Mouse (Mus musculus) urinary bladder, postnatal 36 days (tissue): Measurements from ENCODE around the gene Dusp22.

ENCODE experiments used
- DNase-seq, 2 experiments: peaks; one replicate each; pipeline ENCODE4 v3.0.0; 2022; ENCODE audit warnings: low spot score in 2 of 2, mixed read lengths in 1 of 2

The Dusp22 gene

GRCm38 (mm10) chr13:30659613-30660505 lies at the start of gene Dusp22:
Gene Dusp22 (plus strand): TSS chr13:30659999.
- DNase-seq, result peak; percentile 83 to 90

DNA sequence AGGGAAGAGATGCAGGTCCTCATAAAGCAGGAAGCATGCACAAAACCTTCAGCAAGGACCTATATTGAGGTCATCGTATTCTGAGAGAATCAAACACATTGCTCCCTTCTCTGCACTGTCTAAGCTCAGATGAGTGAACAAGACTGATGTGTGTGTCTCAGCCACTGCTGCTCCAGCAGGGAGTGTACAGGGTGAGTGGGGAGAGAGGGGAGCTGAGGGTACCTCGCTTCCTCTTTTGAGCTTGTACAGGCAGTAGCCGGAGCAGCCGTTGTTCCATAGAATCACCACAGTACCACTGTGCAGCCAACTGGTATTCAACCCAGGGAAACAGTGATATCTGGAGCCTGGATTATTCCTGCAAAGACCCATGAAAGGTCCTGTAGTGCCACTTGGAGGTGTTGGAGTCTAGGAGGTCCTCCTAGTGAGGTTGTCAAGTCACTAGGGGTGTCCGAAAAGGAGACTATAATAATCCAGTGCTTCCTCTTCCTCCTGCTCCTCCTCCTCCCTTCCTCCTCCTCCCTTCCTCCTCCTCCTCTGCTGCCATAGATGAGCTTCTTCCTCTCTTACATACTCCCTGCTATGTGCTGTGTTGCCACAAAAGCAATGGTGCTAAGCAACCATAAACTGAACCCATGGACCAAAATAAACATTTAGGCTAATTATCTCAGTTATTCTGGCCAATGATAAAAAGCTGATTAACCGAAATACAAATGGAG lies 47.6 kb upstream of the Dusp22 start:
- no peak for DNase-seq

GRCm38 (mm10) chr13:30619684-30620083 lies 40.1 kb upstream of the Dusp22 start:
- DNase-seq, result no peak

DNA sequence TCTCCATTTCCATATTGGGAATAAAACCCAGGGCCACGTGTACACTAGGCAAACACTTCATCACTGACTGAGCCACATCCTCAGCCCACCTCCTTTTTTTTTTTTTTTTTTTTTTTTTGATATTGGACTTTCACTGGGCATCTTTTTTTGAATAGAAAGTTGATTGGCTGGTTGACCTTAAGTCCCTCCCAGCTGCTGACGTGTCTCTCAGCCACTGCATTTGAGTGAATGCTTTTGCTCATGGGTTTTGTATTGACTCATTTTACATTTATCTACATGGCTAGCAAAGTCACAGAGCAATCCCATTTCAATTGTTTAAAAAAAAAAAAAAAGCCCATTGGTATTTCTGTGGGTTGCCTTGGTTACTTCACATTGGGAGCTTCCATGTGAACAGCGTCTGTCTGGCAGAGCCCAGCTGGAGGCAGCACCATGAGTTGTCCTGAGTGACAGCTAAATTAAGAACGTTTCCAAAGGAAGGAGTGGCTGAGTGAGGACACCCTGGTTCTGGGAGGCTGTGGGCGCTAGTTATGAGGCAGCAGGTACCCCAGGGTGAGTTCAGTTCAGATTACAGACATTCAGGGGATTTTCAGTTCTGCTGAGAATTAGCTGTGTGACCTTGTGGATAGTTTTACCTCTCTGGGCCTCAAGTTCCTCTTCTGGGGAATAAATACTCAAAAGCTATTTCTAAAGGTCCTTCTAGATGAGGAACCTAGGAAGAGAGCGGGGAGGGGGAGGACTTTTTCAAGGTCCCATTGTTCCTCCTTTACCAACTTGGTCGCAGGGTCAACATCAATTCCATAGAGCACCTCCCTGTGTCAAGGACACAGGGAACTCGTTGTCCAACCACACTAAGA lies 31.4 kb upstream of the Dusp22 start:
- no peak for DNase-seq

DNA sequence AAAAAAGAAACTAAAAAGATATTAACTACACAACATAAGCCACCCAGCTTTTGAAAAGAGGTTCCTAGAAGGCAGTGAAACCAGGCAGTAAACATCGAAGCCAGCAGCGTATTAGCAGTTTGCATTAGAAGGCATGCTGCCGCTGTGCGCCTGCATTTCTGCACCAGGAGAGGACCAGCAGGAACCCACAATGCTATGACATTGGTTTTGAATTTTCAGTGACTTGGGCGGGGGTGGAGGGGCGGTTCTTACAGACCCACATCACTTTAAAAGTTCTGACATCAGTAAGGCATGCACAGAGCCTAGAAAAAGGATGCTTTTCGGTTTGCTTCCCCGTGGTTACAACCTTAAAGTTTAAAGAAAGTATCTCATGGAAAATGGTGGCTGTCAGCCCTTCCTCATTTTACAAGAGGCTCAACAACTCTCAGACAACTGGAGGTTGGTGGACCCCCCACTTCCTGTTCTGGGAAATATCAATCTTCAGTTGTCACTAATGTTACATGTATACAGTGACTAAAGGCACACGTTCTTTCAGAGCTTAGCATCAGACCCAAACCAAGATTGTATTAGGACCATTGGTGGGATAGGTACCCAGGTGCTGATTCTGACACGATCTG lies 29.9 kb upstream of the Dusp22 start:
- no peak for DNase-seq

GRCm38 (mm10) chr13:30632998-30633397 lies 26.8 kb upstream of the Dusp22 start:
- DNase-seq, result no peak

DNA sequence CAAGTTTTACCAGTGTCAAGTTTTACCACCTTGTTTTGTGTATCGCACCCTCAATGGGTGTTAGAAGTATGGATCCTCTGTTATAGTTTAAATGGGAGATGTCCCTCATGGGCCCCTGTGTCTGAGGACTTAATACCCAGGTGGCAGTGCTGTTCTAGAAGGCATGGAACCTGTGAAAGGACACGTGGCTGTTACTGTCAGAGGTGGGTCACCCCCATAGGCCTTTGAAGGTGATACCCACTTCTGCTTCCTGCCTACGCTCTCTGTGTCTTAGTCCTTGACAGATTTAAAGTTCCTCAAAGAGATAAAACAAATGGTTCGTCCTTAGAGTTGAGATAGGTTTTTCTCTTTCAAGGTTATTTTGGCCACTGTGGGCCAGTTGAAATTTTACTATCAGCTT lies 23.3 kb upstream of the Dusp22 start:
- DNase-seq, result no peak

DNA sequence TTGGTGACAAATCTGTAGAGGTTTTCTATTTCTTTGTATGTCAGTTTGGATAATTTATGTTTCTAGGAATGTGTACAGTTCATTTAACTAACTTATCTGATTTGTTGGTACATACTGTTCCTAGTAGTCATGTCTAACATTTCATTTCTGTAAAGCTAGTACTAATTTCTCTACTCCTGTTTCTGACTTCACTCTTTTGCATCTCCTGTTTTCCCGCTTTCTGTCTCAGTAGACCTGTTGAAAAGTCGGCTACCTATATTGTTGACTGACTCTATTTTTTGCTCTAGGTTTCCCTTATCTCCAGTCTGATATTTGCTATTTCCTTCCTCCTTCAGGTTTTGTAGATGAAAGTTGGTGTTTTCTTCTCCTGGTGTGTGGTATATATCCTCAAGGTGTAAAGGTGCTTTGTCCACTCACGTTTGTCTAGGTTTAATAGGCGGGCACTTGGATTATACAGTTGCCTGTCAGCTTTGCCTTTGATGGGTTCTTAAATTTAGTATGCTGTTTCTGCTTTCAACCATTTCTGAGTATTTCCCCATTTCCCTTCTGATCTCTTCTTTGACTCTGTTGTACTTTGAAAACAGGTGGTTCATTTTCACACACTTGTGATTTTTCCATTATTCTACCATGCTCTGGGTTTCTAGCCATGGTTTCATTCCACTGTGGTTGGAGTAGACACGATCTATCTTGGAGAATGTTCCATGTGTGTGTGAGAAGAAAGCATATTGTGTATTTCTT lies 21.3 kb upstream of the Dusp22 start:
- no peak for DNase-seq

DNA sequence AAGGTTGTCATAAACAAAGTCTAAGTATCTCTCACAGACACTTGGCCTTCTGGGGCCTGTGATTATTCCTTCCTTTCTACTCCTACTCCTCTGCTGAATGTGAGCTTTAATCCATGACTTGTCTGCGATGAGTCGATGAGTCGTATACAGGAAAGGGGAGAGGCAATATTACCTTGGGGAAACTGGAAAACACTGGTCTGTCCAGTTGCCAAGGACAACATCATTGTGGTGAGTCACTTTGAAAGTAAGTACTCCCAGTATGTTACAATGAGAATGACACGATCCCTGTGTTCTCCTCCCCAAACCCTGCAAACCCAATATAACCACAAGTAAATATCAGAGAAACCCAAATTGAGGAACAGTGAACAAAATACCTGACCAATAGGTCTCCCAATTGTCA lies 17.7 kb upstream of the Dusp22 start:
- no peak for DNase-seq

DNA sequence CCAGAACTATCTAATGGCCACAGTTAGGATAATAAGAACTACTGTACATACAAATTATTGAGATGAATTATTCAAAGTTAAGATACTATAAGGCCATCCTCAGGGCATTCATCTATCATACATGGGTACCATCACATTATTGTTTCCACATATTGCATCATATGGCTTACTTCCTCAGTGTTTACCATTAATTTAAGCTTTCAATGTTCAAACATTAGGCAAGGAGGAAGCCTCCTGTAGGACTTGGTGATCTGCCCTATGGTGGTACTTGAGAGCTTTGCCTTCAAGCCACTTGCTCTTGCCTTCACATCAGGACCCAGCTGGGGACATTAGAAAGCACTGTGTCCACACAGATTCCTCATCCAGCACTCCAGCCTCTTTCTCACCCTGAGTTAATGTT lies 11.3 kb upstream of the Dusp22 start:
- no peak for DNase-seq

GRCm38 (mm10) chr13:30649197-30649596 lies 10.6 kb upstream of the Dusp22 start:
- no peak for DNase-seq

DNA sequence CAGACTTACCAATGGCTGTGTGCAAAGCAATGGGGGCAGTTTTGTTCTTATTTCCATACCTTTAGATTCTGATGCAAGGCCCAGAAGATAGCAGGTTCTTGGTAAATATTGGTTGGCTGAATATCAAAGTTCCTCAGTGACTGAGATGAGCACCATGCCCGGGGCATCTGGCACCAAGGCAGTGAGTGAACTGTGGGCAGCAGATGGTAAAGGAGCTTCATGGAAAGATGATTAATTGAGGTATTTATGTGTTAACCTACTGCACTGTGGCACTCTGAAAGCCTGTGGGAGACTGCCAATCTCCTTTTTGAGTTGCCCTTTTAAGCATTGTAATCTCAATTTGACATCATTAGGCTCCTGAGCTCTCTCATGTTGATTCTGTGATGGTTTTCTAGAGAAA lies 9.1 kb upstream of the Dusp22 start:
- no peak for DNase-seq

DNA sequence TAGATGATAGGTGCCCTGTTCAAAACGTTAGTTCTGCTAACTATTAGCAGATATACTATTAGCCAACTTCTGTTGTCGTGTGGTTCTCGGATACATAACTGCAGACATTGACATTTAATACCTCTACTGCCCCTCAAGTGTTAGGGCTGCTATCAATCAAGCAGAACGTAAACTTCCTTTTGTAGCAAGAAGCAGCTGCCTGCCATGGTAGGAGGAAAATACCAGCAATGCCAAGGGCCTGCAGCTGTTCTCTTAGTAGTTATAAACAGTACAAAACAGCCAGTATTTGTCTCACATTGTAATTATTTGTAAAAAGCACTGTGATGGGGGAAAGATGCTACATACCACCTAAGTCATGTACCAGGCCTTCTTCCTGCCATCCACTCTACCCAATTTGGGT lies 6.7 kb upstream of the Dusp22 start:
- DNase-seq, result no peak

- no peak for DNase-seq
These were observed 5.3 kb upstream of the Dusp22 start for GRCm38 (mm10) chr13:30654463-30654862.

- no peak for DNase-seq
These were observed 2.9 kb upstream of the Dusp22 start for GRCm38 (mm10) chr13:30656909-30657308.

DNA sequence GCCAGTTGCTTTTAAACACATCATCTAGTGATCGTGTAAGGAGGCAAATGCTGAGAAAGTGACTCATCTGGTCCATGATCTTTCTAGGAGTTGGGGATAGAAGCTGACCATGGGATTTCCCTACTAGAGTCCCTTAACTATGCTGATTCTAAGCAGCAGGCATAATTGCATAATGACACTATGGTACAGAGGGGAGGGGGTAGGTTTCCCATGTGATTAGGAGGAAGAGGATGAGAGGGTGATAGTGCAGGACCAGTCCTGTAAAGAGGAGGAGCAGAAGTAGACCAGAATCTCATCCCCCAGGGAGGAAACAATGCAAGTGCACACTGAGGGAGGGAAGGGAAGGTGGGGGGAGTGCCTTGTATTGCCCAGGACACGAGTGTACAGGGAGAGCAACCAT lies 2.0 kb upstream of the Dusp22 start:
- DNase-seq, result no peak

DNA sequence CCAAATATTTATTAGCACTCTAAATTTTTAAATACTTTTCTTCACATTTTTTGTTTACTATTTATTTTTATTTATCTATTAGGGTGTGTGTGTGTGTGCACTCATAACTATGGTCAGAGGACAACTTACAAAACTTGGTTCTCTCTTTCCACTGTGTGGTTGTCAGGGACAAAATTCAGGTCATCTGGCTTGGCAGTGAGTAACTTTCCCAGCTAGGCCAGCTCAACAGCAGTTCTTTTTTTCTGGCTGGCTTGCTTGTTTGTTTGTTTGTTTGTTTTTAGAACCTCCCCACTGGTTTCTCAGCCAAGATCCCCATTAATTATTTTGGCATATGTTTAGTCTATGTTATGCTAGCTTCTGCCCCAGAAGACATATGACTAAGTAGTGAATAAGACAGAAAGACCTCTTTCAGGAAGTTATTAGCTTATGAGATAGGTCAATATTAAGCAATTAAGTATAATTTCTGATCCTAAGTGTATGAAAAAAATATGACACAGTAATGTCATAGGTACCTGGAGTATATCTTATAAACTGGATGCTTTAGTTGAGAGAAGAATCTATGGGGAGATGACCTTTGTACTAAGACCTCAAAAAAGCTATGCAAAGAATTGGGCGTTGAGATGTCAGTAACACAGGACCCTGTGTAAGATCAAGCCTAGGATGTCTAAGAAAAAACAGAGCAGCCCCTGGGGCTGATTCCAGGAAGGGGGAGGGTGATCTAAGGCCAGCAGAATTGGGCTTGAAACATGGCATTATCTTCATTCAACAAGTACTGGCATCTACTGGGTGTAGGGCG lies 1.4 kb upstream of the Dusp22 start:
- no peak for DNase-seq

DNA sequence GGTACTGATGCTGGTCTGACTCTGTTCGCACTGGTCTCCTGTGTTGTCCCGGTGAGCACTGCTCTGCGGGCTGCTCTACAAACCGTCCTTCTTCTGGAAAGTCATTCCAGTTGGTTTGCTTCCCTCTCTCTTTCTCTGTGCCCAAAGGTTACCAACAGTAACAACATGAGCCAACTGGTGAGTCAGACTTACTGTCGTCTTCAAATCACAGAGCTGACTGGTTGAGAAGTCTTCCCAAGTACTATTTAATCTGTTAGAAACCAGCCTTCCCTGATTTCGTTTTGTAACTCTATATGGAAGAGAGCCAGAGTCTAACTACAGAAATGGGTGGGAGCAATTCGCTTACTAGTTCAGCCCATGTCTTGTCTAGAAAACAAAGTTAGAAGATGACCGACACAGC lies 5.5 kb downstream of the Dusp22 start:
- DNase-seq, result no peak

- DNase-seq, result no peak
These were observed 6.7 kb downstream of the Dusp22 start for GRCm38 (mm10) chr13:30666537-30666936.

GRCm38 (mm10) chr13:30668301-30668700 lies 8.5 kb downstream of the Dusp22 start:
- DNase-seq, result no peak
